Mouse (Mus musculus): ENCODE measurements around the gene 1600002K03Rik.

DNA sequence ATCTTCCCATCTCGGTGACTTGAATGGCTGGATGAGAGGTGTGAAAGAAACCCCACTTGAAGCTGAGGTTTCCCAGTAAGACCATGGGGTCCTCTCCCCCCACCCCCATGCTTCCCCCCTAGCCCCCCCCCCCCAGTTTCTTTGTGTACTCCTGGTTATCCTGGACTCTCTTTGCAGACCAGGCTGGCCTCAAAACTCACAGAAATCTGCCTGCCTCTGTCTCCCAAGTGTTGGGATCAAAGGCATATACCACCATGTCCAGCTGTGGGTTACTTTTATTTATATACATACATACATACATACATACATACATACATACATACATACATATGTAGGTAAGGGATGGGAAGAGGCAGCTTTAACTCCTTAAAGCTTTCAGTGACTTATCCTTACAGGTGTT, 3.7 kb upstream of the 1600002K03Rik start:
- TF ChIP-seq EP300 (IDR thresholded peaks at IDR 0.05; ENCODE audit: insufficient read depth, low read depth, low read length), result no peak
- no peak for TF ChIP-seq CTCF (IDR thresholded peaks at IDR 0.05)
- no peak for TF ChIP-seq POLR2A (IDR thresholded peaks at IDR 0.05; ENCODE audit: insufficient read depth, low read depth, low read length)
